Mouse (Mus musculus) forebrain, embryonic 10.5 days (tissue): ENCODE results near the gene Plcz1. TPM values are rescaled to one million over a fixed set of nuclear protein-coding genes. Genes with fewer than 3 reads are reported as not detected.

Source experiments
- DNase-seq: peaks from one replicate; pipeline ENCODE4 v3.0.0-alpha.2; 2017; ENCODE audit warnings: low spot score; ENCODE audit errors: extremely low spot score
- H3K27ac ChIP-seq: fragments of 300-500 bp; sonication (generic); 2 replicates; pipeline ENCODE4 v1.5.1; 2016; ENCODE audit warnings: mild to moderate bottlenecking
- H3K27me3 ChIP-seq: fragments of 300-500 bp; sonication (generic); 2 replicates; pipeline ENCODE4 v1.6.1; 2016; ENCODE audit warnings: mild to moderate bottlenecking; ENCODE audit not compliant: poor library complexity, severe bottlenecking
- H3K36me3 ChIP-seq: fragments of 300-500 bp; sonication (generic); replicated peaks from 2 replicates; pipeline ENCODE4 v1.6.1; 2016; ENCODE audit warnings: mild to moderate bottlenecking, moderate library complexity
- H3K4me1 ChIP-seq: fragments of 300-500 bp; sonication (generic); 2 replicates; pipeline ENCODE4 v1.6.1; 2016
- H3K4me3 ChIP-seq: fragments of 300-500 bp; sonication (generic); 2 replicates; pipeline ENCODE4 v1.5.1; 2016; ENCODE audit warnings: mild to moderate bottlenecking, moderate library complexity
- H3K9me3 ChIP-seq: fragments of 300-500 bp; sonication (generic); 2 replicates; pipeline ENCODE4 v1.6.1; 2016; ENCODE audit warnings: mild to moderate bottlenecking, moderate library complexity
- WGBS: fragments of 180-500 bp; shearing (Covaris S2); methylation state at CpG from one replicate; pipeline ENCODE4 v1.1.7; 2016; 5-methylcytosine and 5-hydroxymethylcytosine counted together
- polyA plus RNA-seq: library from polyadenylated mRNA; unstranded; fragments of >200 nt; fragmentation: Nextera tagmentation; extraction: Ambion mirVana; gene quantifications from 2 replicates; pipeline ENCODE4 v1.2.1, GENCODE M21; 2016

Plcz1 gene
- polyA plus RNA-seq, 1 experiment from 2014 or later, result not detected

GRCm38 (mm10) chr6:139981061-139981460 lies 60.2 kb downstream of the Plcz1 start:
- DNase-seq, result no peak
- H3K4me3 ChIP-seq, result no peak overlapping the region
- no peaks in the 10 kb centered on the region for H3K36me3 ChIP-seq
- H3K27ac ChIP-seq, result no peak overlapping the region
- no peaks in the 10 kb centered on the region for H3K9me3 ChIP-seq
- H3K4me1 ChIP-seq, result peaks cover 12% of the 10 kb centered on the region
- no peaks in the 10 kb centered on the region for H3K27me3 ChIP-seq

- H3K27ac ChIP-seq, result no peak overlapping the region
- H3K4me1 ChIP-seq, result peaks cover 12% of the 10 kb centered on the region
- H3K27me3 ChIP-seq, result no peaks in the 10 kb centered on the region
- H3K4me3 ChIP-seq, result no peak overlapping the region
- no peaks in the 10 kb centered on the region for H3K36me3 ChIP-seq
- DNase-seq, result no peak
- WGBS, result 66% methylated on average over 3 of the region's 3 CpGs
- no peaks in the 10 kb centered on the region for H3K9me3 ChIP-seq
These were observed 63.1 kb downstream of the Plcz1 start for GRCm38 (mm10) chr6:139978114-139978513.

GRCm38 (mm10) chr6:139974668-139975067 lies 66.6 kb downstream of the Plcz1 start:
- H3K4me1 ChIP-seq, result peaks cover 11% of the 10 kb centered on the region
- no peaks in the 10 kb centered on the region for H3K36me3 ChIP-seq
- H3K27ac ChIP-seq, result no peak overlapping the region
- no peak for DNase-seq
- WGBS, result 84% methylated on average over 5 of the region's 5 CpGs
- H3K27me3 ChIP-seq, result no peaks in the 10 kb centered on the region
- no peak overlapping the region for H3K4me3 ChIP-seq
- no peaks in the 10 kb centered on the region for H3K9me3 ChIP-seq

- H3K36me3 ChIP-seq, result no peaks in the 10 kb centered on the region
- 87% methylated on average over 4 of the region's 4 CpGs for WGBS
- no peak overlapping the region for H3K4me3 ChIP-seq
- DNase-seq, result no peak
- peaks cover 1% of the 10 kb centered on the region; the same call in 1 of the 2 replicates for H3K4me1 ChIP-seq
- H3K27me3 ChIP-seq, result no peaks in the 10 kb centered on the region
- H3K27ac ChIP-seq, result no peak overlapping the region
- no peaks in the 10 kb centered on the region for H3K9me3 ChIP-seq
These were observed 69.5 kb downstream of the Plcz1 start for GRCm38 (mm10) chr6:139971608-139972298.

- no peaks in the 10 kb centered on the region for H3K27me3 ChIP-seq
- peaks cover 4% of the 10 kb centered on the region; the same call in 1 of the 2 replicates for H3K4me1 ChIP-seq
- no peak overlapping the region for H3K4me3 ChIP-seq
- no peaks in the 10 kb centered on the region for H3K9me3 ChIP-seq
- no peak overlapping the region for H3K27ac ChIP-seq
- no peaks in the 10 kb centered on the region for H3K36me3 ChIP-seq
- DNase-seq, result no peak
- WGBS, result 68% methylated on average over 6 of the region's 6 CpGs
These were observed 74.6 kb downstream of the Plcz1 start for GRCm38 (mm10) chr6:139966684-139967083.

- H3K4me3 ChIP-seq, result no peak overlapping the region
- H3K9me3 ChIP-seq, result no peaks in the 10 kb centered on the region
- H3K27ac ChIP-seq, result no peak overlapping the region
- H3K27me3 ChIP-seq, result no peaks in the 10 kb centered on the region
- H3K36me3 ChIP-seq, result no peaks in the 10 kb centered on the region
- H3K4me1 ChIP-seq, result peaks cover 4% of the 10 kb centered on the region; the same call in 1 of the 2 replicates
- DNase-seq, result no peak
- 82% methylated on average over 3 of the region's 3 CpGs for WGBS
These were observed 76.4 kb downstream of the Plcz1 start for GRCm38 (mm10) chr6:139964895-139965294.

- H3K4me1 ChIP-seq, result peaks cover 4% of the 10 kb centered on the region; the same call in 1 of the 2 replicates
- WGBS, result 83% methylated on average over 3 of the region's 3 CpGs
- H3K27me3 ChIP-seq, result no peaks in the 10 kb centered on the region
- H3K9me3 ChIP-seq, result no peaks in the 10 kb centered on the region
- no peak overlapping the region for H3K27ac ChIP-seq
- no peak overlapping the region for H3K4me3 ChIP-seq
- no peaks in the 10 kb centered on the region for H3K36me3 ChIP-seq
- DNase-seq, result no peak
These were observed 77.5 kb downstream of the Plcz1 start for GRCm38 (mm10) chr6:139963775-139964174.

GRCm38 (mm10) chr6:139957531-139958241 lies 83.6 kb downstream of the Plcz1 start:
- Histone ChIP-seq H3K27ac (no peak overlapping the region), H3K4me3 (no peak overlapping the region), H3K4me1 (no peaks in the 10 kb centered on the region), H3K36me3 (no peaks in the 10 kb centered on the region), H3K27me3 (no peaks in the 10 kb centered on the region), H3K9me3 (no peaks in the 10 kb centered on the region)
- DNase-seq, result no peak
- 89% methylated on average over 7 of the region's 7 CpGs for WGBS

- Histone ChIP-seq H3K36me3 (no peaks in the 10 kb centered on the region), H3K9me3 (no peaks in the 10 kb centered on the region), H3K4me1 (no peaks in the 10 kb centered on the region), H3K4me3 (no peak overlapping the region), H3K27ac (no peak overlapping the region), H3K27me3 (no peaks in the 10 kb centered on the region)
- no peak for DNase-seq
- WGBS, result 92% methylated on average over 12 of the region's 12 CpGs
These were observed 87.7 kb downstream of the Plcz1 start for GRCm38 (mm10) chr6:139953596-139953995.

GRCm38 (mm10) chr6:139947106-139947879 lies 94.0 kb downstream of the Plcz1 start:
- H3K27ac ChIP-seq, result no peak overlapping the region
- H3K27me3 ChIP-seq, result no peaks in the 10 kb centered on the region
- no peaks in the 10 kb centered on the region for H3K36me3 ChIP-seq
- no peaks in the 10 kb centered on the region for H3K9me3 ChIP-seq
- H3K4me1 ChIP-seq, result no peaks in the 10 kb centered on the region
- DNase-seq, result no peak
- H3K4me3 ChIP-seq, result no peak overlapping the region
- WGBS, result 88% methylated on average over 8 of the region's 8 CpGs
